Mouse (Mus musculus): ENCODE data around the gene Nipsnap3a. TPM values are rescaled to one million over a fixed set of nuclear protein-coding genes. Genes with fewer than 3 reads are reported as not detected.

Gene Nipsnap3a
- total and polyA plus RNA-seq, 2 experiments = not detected

- Histone ChIP-seq H3K36me3 (ENCODE audit: control insufficient read depth, insufficient read depth, low read length) (peaks cover 25% of the 10 kb centered on the region), H3K79me2 (ENCODE audit: control insufficient read depth, insufficient read depth, low read length) (no peaks in the 10 kb centered on the region; the same call in 1 of the 2 replicates), H3K4me1 (ENCODE audit: control insufficient read depth, insufficient read depth, low read length) (peaks cover 13% of the 10 kb centered on the region), H3K4me3 (ENCODE audit: insufficient read depth, low read depth, low read length) (no peak overlapping the region), H3K9ac (ENCODE audit: low read depth, low read length) (no peak overlapping the region), H3K27ac (replicated peaks; ENCODE audit: insufficient read depth, low read depth, low read length) (no peak overlapping the region), H3K27me3 (ENCODE audit: control insufficient read depth, insufficient read depth, low read length) (no peaks in the 10 kb centered on the region)
- TF ChIP-seq CTCF (IDR thresholded peaks at IDR 0.05; ENCODE audit: low read depth, low read length) (no peak), POLR2A (IDR thresholded peaks at IDR 0.05; ENCODE audit: extremely low read depth, insufficient read depth, low read length) (no peak)
- WGBS = 96% methylated on average over 7 of the region's 7 CpGs
- no peak for DNase-seq (ENCODE audit: extremely low read depth, low read depth, low spot score)
Measured at GRCm38 (mm10) chr4:53014421-53014820, 25.3 kb downstream of the Nipsnap3a start.

GRCm38 (mm10) chr4:53015024-53015423 is 26.0 kb downstream of the Nipsnap3a start:
- H3K79me2 ChIP-seq (ENCODE audit: control insufficient read depth, insufficient read depth, low read length) = no peaks in the 10 kb centered on the region; the same call in 1 of the 2 replicates
- WGBS = 98% methylated on average over 3 of the region's 3 CpGs
- H3K27me3 ChIP-seq (ENCODE audit: control insufficient read depth, insufficient read depth, low read length) = no peaks in the 10 kb centered on the region
- no peak overlapping the region for H3K4me3 ChIP-seq (ENCODE audit: insufficient read depth, low read depth, low read length)
- H3K9ac ChIP-seq (ENCODE audit: low read depth, low read length) = no peak overlapping the region
- no peak overlapping the region for H3K27ac ChIP-seq (replicated peaks; ENCODE audit: insufficient read depth, low read depth, low read length)
- peaks cover 25% of the 10 kb centered on the region for H3K36me3 ChIP-seq (ENCODE audit: control insufficient read depth, insufficient read depth, low read length)
- TF ChIP-seq CTCF (IDR thresholded peaks at IDR 0.05; ENCODE audit: low read depth, low read length) (no peak), POLR2A (IDR thresholded peaks at IDR 0.05; ENCODE audit: extremely low read depth, insufficient read depth, low read length) (no peak)
- H3K4me1 ChIP-seq (ENCODE audit: control insufficient read depth, insufficient read depth, low read length) = peaks cover 9% of the 10 kb centered on the region
- no peak for DNase-seq (ENCODE audit: extremely low read depth, low read depth, low spot score)

GRCm38 (mm10) chr4:53018392-53018791 is 29.3 kb downstream of the Nipsnap3a start:
- TF ChIP-seq CTCF (IDR thresholded peaks at IDR 0.05; ENCODE audit: low read depth, low read length) = no peak
- no peak for TF ChIP-seq POLR2A (IDR thresholded peaks at IDR 0.05; ENCODE audit: extremely low read depth, insufficient read depth, low read length)
- H3K36me3 ChIP-seq (ENCODE audit: control insufficient read depth, insufficient read depth, low read length) = peaks cover 36% of the 10 kb centered on the region
- WGBS = 26% methylated on average over 1 of the region's 1 CpGs
- no peaks in the 10 kb centered on the region for H3K27me3 ChIP-seq (ENCODE audit: control insufficient read depth, insufficient read depth, low read length)
- H3K9ac ChIP-seq (ENCODE audit: low read depth, low read length) = no peak overlapping the region
- peak; percentile 86 for DNase-seq (ENCODE audit: extremely low read depth, low read depth, low spot score)
- H3K4me1 ChIP-seq (ENCODE audit: control insufficient read depth, insufficient read depth, low read length) = peaks cover 8% of the 10 kb centered on the region
- H3K79me2 ChIP-seq (ENCODE audit: control insufficient read depth, insufficient read depth, low read length) = no peaks in the 10 kb centered on the region
- no peak overlapping the region for H3K4me3 ChIP-seq (ENCODE audit: insufficient read depth, low read depth, low read length)
- peak overlapping the region; percentile 39 for H3K27ac ChIP-seq (replicated peaks; ENCODE audit: insufficient read depth, low read depth, low read length)

GRCm38 (mm10) chr4:53023189-53023925 is 34.3 kb downstream of the Nipsnap3a start:
- H3K9ac ChIP-seq (ENCODE audit: low read depth, low read length) = peak overlapping the region; percentile 7; the same call in 1 of the 2 replicates
- peak overlapping the region; percentile 13 for H3K4me3 ChIP-seq (ENCODE audit: insufficient read depth, low read depth, low read length)
- 26% methylated on average over 14 of the region's 14 CpGs for WGBS
- no peaks in the 10 kb centered on the region for H3K79me2 ChIP-seq (ENCODE audit: control insufficient read depth, insufficient read depth, low read length)
- TF ChIP-seq POLR2A (IDR thresholded peaks at IDR 0.05; ENCODE audit: extremely low read depth, insufficient read depth, low read length) = no peak
- H3K36me3 ChIP-seq (ENCODE audit: control insufficient read depth, insufficient read depth, low read length) = peaks cover 13% of the 10 kb centered on the region
- H3K27me3 ChIP-seq (ENCODE audit: control insufficient read depth, insufficient read depth, low read length) = no peaks in the 10 kb centered on the region
- DNase-seq (ENCODE audit: extremely low read depth, low read depth, low spot score) = peak; percentile 91
- H3K27ac ChIP-seq (replicated peaks; ENCODE audit: insufficient read depth, low read depth, low read length) = peak overlapping the region; percentile 67
- peaks cover 8% of the 10 kb centered on the region for H3K4me1 ChIP-seq (ENCODE audit: control insufficient read depth, insufficient read depth, low read length)

GRCm38 (mm10) chr4:53024397-53024796 is 35.3 kb downstream of the Nipsnap3a start:
- Histone ChIP-seq H3K4me1 (ENCODE audit: control insufficient read depth, insufficient read depth, low read length) (peaks cover 9% of the 10 kb centered on the region), H3K9ac (ENCODE audit: low read depth, low read length) (no peak overlapping the region), H3K27ac (replicated peaks; ENCODE audit: insufficient read depth, low read depth, low read length) (no peak overlapping the region), H3K79me2 (ENCODE audit: control insufficient read depth, insufficient read depth, low read length) (no peaks in the 10 kb centered on the region), H3K27me3 (ENCODE audit: control insufficient read depth, insufficient read depth, low read length) (no peaks in the 10 kb centered on the region), H3K4me3 (ENCODE audit: insufficient read depth, low read depth, low read length) (no peak overlapping the region), H3K36me3 (ENCODE audit: control insufficient read depth, insufficient read depth, low read length) (peaks cover 11% of the 10 kb centered on the region)
- DNase-seq (ENCODE audit: extremely low read depth, low read depth, low spot score) = no peak
- TF ChIP-seq CTCF (IDR thresholded peaks at IDR 0.05; ENCODE audit: low read depth, low read length) (no peak), POLR2A (IDR thresholded peaks at IDR 0.05; ENCODE audit: extremely low read depth, insufficient read depth, low read length) (no peak)
- WGBS = 72% methylated on average over 4 of the region's 4 CpGs

- no peak overlapping the region for H3K27ac ChIP-seq (replicated peaks; ENCODE audit: insufficient read depth, low read depth, low read length)
- no peak for TF ChIP-seq POLR2A (IDR thresholded peaks at IDR 0.05; ENCODE audit: extremely low read depth, insufficient read depth, low read length)
- no peak for TF ChIP-seq CTCF (IDR thresholded peaks at IDR 0.05; ENCODE audit: low read depth, low read length)
- no peaks in the 10 kb centered on the region for H3K27me3 ChIP-seq (ENCODE audit: control insufficient read depth, insufficient read depth, low read length)
- H3K36me3 ChIP-seq (ENCODE audit: control insufficient read depth, insufficient read depth, low read length) = peaks cover 14% of the 10 kb centered on the region
- no peak overlapping the region for H3K4me3 ChIP-seq (ENCODE audit: insufficient read depth, low read depth, low read length)
- peaks cover 9% of the 10 kb centered on the region for H3K4me1 ChIP-seq (ENCODE audit: control insufficient read depth, insufficient read depth, low read length)
- no peaks in the 10 kb centered on the region for H3K79me2 ChIP-seq (ENCODE audit: control insufficient read depth, insufficient read depth, low read length)
- DNase-seq (ENCODE audit: extremely low read depth, low read depth, low spot score) = peak; percentile 48
- H3K9ac ChIP-seq (ENCODE audit: low read depth, low read length) = no peak overlapping the region
- WGBS = 55% methylated on average over 3 of the region's 3 CpGs
Measured at GRCm38 (mm10) chr4:53027811-53028210, 38.7 kb downstream of the Nipsnap3a start.

Data from liver, adult 2 months (tissue).